Mouse (Mus musculus) mature B cell (primary cell): ENCODE measurements at regions not wholly inside any gene's neighbourhood (a gene's known extent, or its start where the extent isn't known, plus 50 kb on each side); places are given as distances from the start of the nearest gene placed in this dataset.

ENCODE experiments used
- in situ Hi-C: fragments of 300-500 bp; cut with MboI; formaldehyde crosslinking; loops from 2 replicates; pipeline ENCODE4 v1.14.3; 2019

DNA sequence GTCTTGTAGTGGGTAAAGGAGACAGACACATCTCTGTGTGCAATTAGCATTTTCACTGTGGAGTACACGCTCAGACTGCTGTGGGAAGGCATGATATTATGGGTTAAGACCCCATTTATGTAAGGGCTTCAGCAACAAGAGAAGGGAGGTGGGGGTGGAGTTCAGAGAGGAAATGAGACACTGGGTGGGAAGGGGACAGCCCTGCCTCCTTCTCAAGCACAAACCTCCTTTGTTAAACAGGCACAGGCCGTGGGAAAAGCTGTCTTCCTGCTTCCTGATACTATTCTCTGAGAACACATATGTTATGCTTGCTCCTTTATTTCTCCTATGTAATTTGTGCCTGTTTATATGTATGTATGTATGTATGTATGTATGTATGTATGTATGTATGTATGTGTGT is 237.4 kb upstream of the Cxcr4 start:
- in situ Hi-C loops, result loop anchor here (5.0 to 10.0 kb wide), 2 partner anchors 125 to 462 kb away; no protein-coding TSS in a partner anchor

DNA sequence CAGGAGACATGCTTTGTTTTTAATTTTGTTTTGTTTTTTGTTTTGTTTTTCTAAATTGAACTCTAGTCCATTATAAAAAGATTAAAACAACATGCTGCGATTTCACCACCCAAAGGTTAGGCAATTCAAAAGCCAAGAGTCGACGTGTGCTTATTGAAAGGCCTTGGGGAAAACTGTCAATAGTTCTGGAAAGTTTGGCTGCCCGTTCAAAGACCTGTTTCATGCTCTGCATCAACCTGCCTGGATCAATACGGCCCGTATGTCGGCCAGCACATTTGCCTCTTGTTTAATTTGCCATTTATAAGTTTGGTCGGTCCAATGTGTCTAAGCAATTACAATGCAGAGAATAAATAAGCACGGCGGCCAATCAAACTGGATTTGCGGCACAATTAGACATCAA is 234.3 kb upstream of the Cxcr4 start:
- in situ Hi-C loops, result loop anchor here (5.0 to 10.0 kb wide), 2 partner anchors 122 to 459 kb away; no protein-coding TSS in a partner anchor

- in situ Hi-C loops, result loop anchor here (5.0 to 10.0 kb wide), 3 partner anchors 120 to 458 kb away; partner anchors contain the start of gene Cxcr4
These were observed 233.0 kb upstream of the Cxcr4 start for GRCm38 (mm10) chr1:128824916-128825683.

DNA sequence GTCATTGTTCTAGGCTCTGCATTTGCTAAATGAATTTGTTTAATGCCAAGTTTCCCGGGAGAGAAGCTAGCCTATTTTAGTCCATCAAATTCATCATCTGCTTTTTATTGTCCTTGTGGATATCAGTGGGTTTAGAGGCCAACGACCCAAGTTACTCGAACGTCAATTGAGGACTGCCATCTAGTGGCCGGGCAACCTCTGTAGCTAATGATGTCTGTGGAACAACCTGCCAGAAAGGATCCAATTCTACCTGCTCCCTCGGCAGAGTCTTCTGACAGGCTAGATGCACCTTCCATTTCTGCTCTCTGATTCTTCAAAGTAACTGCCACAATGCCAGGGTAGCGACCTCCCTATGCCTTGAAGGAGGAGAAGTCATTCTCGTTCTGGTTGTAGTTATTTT is 232.1 kb upstream of the Cxcr4 start:
- in situ Hi-C loops, result loop anchor here (5.0 to 10.0 kb wide), 2 partner anchors 119 to 232 kb away; partner anchors contain the start of gene Cxcr4

DNA sequence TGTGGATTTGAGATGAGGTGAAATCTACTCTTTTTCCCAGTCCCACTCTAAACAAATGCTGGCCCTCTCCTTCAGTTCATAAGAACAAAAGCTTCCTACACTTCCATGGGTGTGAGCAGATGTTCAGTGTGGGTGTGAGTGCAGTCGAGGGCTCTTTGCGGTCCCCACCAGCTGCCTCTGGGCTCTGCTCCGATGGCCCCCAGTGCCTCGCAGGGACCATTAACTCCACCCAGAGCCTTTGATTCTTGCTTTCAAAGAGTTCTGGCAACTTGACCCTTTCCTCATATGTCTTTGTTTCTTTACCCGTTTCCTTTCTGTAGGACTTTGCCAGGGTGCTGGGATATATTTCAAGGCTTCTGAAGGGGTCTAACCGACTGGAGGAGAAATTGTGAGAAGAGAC is 229.9 kb upstream of the Cxcr4 start:
- in situ Hi-C loops, result loop anchor here (5.0 to 10.0 kb wide), 2 partner anchors 117 to 230 kb away; partner anchors contain the start of gene Cxcr4

DNA sequence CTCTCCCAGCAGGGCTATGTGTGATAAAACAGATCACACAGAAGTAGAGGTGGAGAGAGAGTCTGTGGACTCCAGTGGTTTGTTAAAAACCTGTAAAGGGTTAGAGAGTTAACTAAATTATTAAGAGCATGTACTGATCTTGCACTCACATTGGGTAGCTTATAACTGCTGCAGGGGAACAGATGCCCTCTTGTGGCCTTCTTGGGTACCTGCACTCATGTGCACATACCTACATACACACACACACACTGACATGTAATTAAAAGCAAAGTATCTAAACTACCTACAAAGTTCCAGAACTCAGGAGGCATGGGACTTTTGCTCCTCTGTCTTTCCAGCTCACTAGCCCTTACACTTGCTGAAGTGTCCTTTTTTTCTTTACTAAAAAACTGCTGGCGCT is 228.4 kb upstream of the Cxcr4 start:
- in situ Hi-C loops, result loop anchor here (5.0 to 10.0 kb wide), 2 partner anchors 116 to 228 kb away; partner anchors contain the start of gene Cxcr4

GRCm38 (mm10) chr1:128819611-128820010 is 227.5 kb upstream of the Cxcr4 start:
- in situ Hi-C loops, result loop anchor here (5.0 to 10.0 kb wide), 2 partner anchors 115 to 227 kb away; partner anchors contain the start of gene Cxcr4

DNA sequence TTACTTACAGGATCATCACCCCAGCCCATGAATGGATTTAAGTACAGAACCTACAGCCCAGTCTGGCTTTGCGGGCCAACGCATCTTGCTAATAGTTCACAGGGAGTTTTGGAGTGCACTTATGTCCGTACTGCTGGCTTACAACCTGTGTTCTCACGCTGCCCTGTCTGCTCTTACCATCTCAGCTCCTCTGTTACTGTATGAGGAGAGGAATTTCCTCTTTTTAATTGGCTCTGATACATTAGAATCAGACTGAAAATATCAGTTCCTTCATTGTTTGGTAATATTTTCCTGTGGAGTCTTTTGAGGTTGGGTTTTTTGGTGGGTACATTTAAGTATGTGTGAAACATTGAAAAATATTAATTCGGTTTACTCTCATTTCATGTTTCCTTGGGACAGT is 221.3 kb upstream of the Cxcr4 start:
- in situ Hi-C loops, result no loop called here

DNA sequence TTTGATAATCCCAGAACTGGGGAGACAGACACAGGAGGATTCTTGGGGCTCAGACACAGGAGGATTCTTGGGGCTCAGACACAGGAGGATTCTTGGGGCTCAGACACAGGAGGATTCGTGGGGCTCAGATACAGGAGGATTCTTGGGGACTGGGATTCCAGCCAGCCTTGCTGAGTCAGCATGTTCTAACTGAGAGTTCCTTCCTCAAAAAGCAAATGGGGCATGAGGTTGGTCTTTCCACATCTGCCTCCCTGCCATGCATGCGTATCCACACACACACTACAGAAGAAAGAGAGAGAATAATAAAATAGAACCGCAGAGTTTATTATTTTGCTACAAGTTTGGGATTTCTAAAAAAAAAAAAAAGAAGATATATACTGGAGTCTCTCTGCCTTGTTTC is 218.8 kb upstream of the Cxcr4 start:
- in situ Hi-C loops, result no loop called here

DNA sequence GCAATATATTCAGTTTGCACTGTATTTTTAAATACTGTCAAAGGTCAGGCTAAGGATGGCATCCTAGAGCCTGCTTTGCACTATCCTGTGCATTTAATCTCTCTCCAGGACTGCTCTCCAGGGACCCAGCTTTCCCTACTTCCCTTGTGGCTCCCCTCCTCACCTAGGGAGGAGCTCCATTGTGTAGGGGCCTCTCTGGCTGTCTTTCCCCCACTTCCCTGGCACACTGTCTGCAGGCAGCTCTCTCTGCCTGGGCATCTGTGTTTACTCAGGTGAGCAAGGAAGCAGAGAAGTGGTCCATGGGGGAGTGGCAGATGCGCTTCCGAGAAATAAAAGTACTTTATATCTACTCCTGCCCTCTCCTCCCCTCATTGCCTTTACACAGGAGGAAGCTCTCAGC is 218.0 kb upstream of the Cxcr4 start:
- in situ Hi-C loops, result no loop called here

DNA sequence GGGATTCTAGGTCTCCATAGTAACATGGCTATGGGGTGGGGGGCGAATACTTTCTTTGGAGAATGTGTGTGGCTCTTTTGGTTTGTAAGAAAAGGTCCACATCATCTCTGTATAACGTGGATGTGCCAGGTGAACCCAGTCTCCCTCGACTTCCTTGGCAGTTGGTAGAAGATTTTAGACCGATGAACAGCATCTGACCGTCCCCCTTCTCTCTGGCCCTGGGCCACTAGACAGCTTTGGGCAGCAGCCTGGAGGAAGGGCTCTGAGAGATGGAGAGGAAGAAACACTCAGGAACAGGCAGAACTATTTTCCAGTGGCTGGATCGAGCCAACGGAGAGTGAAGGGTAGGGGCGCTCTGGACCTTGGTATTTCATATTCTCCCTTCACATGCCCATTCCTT is 217.5 kb upstream of the Cxcr4 start:
- in situ Hi-C loops, result no loop called here

- in situ Hi-C loops, result no loop called here
These were observed 216.5 kb upstream of the Cxcr4 start for GRCm38 (mm10) chr1:128808599-128808998.

- in situ Hi-C loops, result no loop called here
These were observed 213.9 kb upstream of the Cxcr4 start for GRCm38 (mm10) chr1:128805687-128806653.

- in situ Hi-C loops, result no loop called here
These were observed 211.5 kb upstream of the Cxcr4 start for GRCm38 (mm10) chr1:128803433-128804060.

- in situ Hi-C loops, result no loop called here
These were observed 211.0 kb upstream of the Cxcr4 start for GRCm38 (mm10) chr1:128803058-128803432.

DNA sequence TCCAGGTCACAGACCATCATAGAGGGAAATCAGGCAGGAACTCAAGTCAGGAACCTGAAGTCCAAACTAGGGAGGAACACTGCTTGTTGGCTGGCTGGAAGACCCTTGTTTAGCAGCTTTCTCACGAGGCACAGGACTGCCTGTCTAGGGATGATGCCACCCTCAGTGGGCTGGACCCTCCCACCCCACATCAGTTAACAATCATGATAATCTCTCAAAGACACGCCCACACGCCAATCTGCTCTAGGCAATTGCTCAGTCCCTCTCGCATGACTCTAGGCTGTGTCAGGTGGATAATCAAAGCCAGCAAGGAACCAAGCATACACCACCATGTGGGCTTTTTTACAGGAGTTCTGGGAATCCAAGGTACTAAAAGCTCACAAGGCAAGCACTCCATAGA is 206.6 kb upstream of the Cxcr4 start:
- in situ Hi-C loops, result no loop called here

DNA sequence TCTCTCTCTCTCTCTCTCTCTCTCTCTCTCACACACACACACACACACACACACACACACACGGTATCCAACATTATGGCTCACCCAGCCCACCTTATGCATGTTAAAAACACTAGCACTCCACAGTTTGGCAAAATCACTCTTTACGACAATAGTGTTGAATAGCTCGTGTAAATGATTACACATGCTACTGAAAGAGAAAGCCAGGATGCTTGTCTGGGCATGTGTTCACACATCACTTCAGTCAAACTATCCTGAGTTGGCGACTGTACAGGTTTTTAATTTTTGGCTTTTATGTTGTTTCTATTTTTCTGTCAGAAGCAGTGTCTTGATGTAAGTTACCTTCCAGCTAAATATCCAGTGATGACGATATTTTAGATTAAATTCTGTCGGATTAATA is 203.6 kb upstream of the Cxcr4 start:
- in situ Hi-C loops, result no loop called here

GRCm38 (mm10) chr1:128790881-128791280 is 198.8 kb upstream of the Cxcr4 start:
- in situ Hi-C loops, result no loop called here

DNA sequence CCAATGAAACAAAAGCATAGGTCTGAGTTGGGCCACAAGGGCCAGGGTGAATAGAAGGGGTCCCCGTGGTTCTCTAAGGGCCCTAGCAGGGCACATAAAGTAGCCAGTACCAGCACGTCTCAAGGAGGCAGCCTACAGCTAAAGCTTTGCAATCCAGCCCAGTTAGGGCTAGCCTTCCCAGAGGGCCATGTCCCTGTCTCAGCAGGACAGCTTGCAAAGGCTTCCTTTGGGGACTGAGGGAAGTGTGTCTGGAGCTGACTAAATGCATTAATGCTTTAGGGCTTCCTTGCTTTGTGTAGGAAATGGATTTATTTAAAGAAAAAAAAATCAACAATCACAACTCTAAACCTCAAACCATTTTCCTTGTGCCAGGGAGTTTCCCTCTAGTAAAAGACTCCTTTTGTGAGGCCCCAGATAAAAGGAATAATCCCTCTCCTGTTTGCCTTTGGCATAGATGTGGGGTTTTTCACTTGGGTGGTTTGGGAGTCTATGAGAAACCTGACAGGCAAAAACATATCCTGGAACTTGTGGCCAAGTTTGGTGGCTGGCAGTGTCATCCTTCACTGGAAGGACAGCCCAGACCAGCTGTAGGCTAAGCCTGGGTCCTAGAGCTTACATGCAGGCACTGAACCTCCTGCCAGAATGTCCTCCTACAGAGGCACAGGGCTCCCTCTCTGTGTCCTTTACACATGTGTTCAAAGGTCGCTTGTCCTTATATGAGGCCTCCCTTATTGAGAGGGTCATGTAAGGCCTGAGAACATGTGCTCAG is 197.7 kb upstream of the Cxcr4 start:
- in situ Hi-C loops, result no loop called here

GRCm38 (mm10) chr1:128788227-128788626 is 196.1 kb upstream of the Cxcr4 start:
- in situ Hi-C loops, result no loop called here

DNA sequence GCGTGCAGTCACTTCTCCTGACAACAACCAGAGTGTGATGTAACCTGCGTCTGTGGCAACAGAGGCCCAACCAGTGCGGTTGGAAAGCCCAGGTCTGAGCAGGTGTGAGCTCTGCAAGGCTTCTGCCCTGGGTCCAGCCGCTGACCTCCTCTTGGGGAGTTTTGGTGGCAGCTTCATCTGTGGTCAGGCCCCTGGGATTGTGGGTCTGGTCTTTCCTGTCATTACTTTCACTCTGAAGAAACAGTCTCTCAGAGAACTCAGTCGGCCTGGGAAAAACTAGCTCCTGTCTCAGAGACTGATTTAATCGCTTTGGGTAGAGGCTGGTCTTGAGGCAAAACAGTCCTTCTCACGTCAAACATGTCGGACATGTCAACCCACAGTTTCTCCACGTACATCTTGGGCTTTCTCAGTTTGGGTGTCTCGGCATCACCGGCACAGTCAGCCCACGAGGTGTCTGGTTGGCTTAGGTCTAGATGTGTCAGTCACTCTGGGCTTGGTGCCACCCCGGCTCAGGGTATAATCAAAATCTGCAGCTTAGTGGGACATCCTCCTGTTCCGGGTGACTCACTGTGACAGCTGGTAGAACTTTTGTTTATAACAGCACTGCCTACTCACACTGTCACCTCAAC is 195.0 kb upstream of the Cxcr4 start:
- in situ Hi-C loops, result no loop called here
